Mouse (Mus musculus) hindbrain, embryonic 12.5 days (tissue): ENCODE results near the gene Echdc2. TPM values are rescaled to one million over a fixed set of nuclear protein-coding genes. Genes with fewer than 3 reads are reported as not detected.
A peak's percentile ranks its signal among the peaks of the same experiment; 100 is the strongest.
"Not testable (repeated sequence)": the region's sequence is repeated elsewhere in the genome, so short reads cannot be mapped to it uniquely, and the experiment has no call there.

Experiments
- ATAC-seq: fragments of 200-750 bp; cut with Nextera tagmentation; 2 replicates; pipeline ENCODE4 v1.8.0; 2017; ENCODE audit warnings: moderate TSS enrichment; ENCODE audit not compliant: low FRiP score
- H3K27ac ChIP-seq: fragments of 300-500 bp; sonication (generic); 2 replicates; pipeline ENCODE4 v1.5.1; 2016; ENCODE audit warnings: mild to moderate bottlenecking
- H3K27me3 ChIP-seq: fragments of 300-500 bp; sonication (generic); 2 replicates; pipeline ENCODE4 v1.6.1; 2016; ENCODE audit warnings: mild to moderate bottlenecking
- H3K36me3 ChIP-seq: fragments of 300-500 bp; sonication (generic); 2 replicates; pipeline ENCODE4 v1.6.1; 2016; ENCODE audit warnings: mild to moderate bottlenecking
- H3K4me1 ChIP-seq: fragments of 300-500 bp; sonication (generic); 2 replicates; pipeline ENCODE4 v1.6.1; 2016
- H3K4me2 ChIP-seq: fragments of 300-500 bp; sonication (generic); replicated peaks from 2 replicates; pipeline ENCODE4 v1.6.1; 2016; ENCODE audit warnings: mild to moderate bottlenecking
- H3K4me3 ChIP-seq: fragments of 300-500 bp; sonication (generic); 2 replicates; pipeline ENCODE4 v1.5.1; 2016; ENCODE audit warnings: mild to moderate bottlenecking
- H3K9ac ChIP-seq: fragments of 300-500 bp; sonication (generic); 2 replicates; pipeline ENCODE4 v1.6.1; 2016; ENCODE audit warnings: mild to moderate bottlenecking, moderate library complexity
- H3K9me3 ChIP-seq: fragments of 300-500 bp; sonication (generic); replicated peaks from 2 replicates; pipeline ENCODE4 v1.6.1; 2016; ENCODE audit warnings: mild to moderate bottlenecking
- WGBS: fragments of 180-500 bp; shearing (Covaris S2); methylation state at CpG from one replicate; pipeline ENCODE4 v1.1.7; 2016; 5-methylcytosine and 5-hydroxymethylcytosine counted together
- polyA plus RNA-seq: library from polyadenylated mRNA; unstranded; fragments of >200 nt; fragmentation: Nextera tagmentation; extraction: Ambion mirVana; gene quantifications from 2 replicates; pipeline ENCODE4 v1.2.1, GENCODE M21; 2016

Gene Echdc2
- 17.0 and 18.8 TPM in 2 replicates for polyA plus RNA-seq

- Histone ChIP-seq H3K27me3 (peaks cover 12% of the 10 kb centered on the region; the same call in 1 of the 2 replicates), H3K4me1 (0 out of 2 replicates have a peak, but pooled peaks cover 9% of the 10 kb centered on the region), H3K4me3 (peak within 1 kb of the TSS; percentile 52), H3K27ac (no peak within 1 kb of the TSS), H3K9me3 (no peaks in the 10 kb centered on the region), H3K4me2 (peak within 1 kb of the TSS; percentile 97), H3K36me3 (no peaks in the 10 kb centered on the region), H3K9ac (peak within 1 kb of the TSS; percentile 71)
- 2% methylated on average over 40 of the region's 43 CpGs for WGBS
- no peak for ATAC-seq
Measured at GRCm38 (mm10) chr4:108165152-108165895, at the start of gene Echdc2. Gene Echdc2 (plus strand): TSS chr4:108165437.

DNA sequence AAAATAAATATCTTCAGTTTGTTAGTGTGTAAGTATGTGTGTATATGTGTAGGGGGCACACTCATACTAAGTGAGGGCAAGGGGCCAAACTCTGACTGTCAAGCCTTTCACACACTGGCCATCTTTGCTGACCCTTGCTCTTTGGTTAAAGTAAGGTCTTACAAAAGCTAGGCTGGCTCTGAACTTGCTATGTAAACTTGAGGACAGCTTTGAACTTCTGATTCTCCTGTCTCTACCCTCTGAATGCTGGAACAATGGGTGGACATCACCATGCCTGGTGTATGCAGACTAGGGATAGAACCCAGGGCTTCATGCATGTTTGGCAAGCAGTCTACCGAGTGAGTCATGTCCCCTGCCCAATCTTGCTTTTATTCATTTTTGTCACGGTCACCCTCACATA lies 48.8 kb upstream of the Echdc2 start:
- Histone ChIP-seq H3K4me1 (no peaks in the 10 kb centered on the region), H3K9me3 (no peaks in the 10 kb centered on the region), H3K27me3 (no peaks in the 10 kb centered on the region), H3K4me3 (no peak overlapping the region), H3K27ac (no peak overlapping the region), H3K36me3 (no peaks in the 10 kb centered on the region), H3K4me2 (no peak overlapping the region), H3K9ac (no peak overlapping the region)
- WGBS: 85% methylated on average over 2 of the region's 2 CpGs
- no peak for ATAC-seq

- Histone ChIP-seq H3K27ac (no peak overlapping the region), H3K9me3 (no peaks in the 10 kb centered on the region), H3K27me3 (no peaks in the 10 kb centered on the region), H3K4me1 (no peaks in the 10 kb centered on the region), H3K36me3 (no peaks in the 10 kb centered on the region), H3K9ac (no peak overlapping the region), H3K4me2 (no peak overlapping the region), H3K4me3 (no peak overlapping the region)
- no peak for ATAC-seq
- WGBS: 92% methylated on average over 8 of the region's 8 CpGs
Measured at GRCm38 (mm10) chr4:108117488-108117887, 47.7 kb upstream of the Echdc2 start.

DNA sequence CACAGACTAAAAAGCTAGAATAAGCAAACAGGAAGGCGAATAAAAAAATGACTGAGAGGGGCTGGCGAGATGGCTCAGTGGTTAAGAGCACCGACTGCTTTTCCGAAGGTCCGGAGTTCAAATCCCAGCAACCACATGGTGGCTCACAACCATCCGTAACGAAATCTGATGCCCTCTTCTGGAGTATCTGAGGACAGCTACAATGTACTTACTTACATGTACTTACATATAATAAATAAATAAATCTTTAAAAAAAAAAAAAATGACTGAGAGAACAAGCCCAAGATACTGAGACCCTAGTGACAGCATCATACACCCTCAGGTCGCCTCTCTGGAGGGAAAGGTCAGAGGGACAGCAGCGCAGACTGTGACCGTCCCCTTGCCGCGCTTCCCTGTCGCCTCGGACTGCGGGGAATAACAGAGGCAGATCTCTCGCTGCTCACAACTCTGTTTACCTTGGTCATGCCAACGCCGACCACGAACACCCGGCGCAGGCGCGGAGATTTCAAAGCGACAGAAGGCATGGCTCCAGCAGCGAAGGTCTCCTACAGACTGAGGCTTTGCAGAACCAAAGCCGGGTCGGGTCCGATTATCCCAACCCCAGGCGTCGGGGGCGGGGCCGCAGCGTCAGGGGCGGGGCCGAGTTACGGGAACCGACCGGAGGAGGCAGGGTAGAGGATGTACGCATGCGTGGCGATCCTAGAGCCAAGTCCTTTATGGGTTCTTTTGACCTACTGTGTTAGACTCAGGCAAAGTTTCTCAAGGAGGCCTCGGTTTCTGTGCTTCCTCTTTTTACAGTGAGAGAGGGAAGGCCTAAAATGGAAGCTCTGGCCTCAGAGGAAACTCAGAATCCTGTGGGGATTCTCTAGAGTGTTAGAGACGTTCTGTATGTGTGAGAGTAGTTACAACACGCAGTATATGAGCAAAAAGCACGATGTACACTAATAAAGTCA lies 47.0 kb upstream of the Echdc2 start:
- Histone ChIP-seq H3K27ac (peak overlapping the region; percentile 68), H3K4me1 (no peaks in the 10 kb centered on the region)
- WGBS: 14% methylated on average over 45 of the region's 45 CpGs

GRCm38 (mm10) chr4:108124104-108124503 lies 41.1 kb upstream of the Echdc2 start:
- Histone ChIP-seq H3K4me2 (no peak overlapping the region), H3K4me1 (no peaks in the 10 kb centered on the region), H3K9me3 (no peaks in the 10 kb centered on the region), H3K27me3 (no peaks in the 10 kb centered on the region), H3K36me3 (no peaks in the 10 kb centered on the region), H3K9ac (no peak overlapping the region), H3K4me3 (no peak overlapping the region), H3K27ac (no peak overlapping the region)
- 100% methylated on average over 1 of the region's 1 CpGs for WGBS
- ATAC-seq: no peak

More for the DNA sequence above, 47.0 kb upstream of the Echdc2 start:
- Histone ChIP-seq H3K4me3 (peak overlapping the region; percentile 65), H3K9me3 (no peaks in the 10 kb centered on the region), H3K9ac (peak overlapping the region; percentile 71), H3K27me3 (no peaks in the 10 kb centered on the region), H3K36me3 (no peaks in the 10 kb centered on the region), H3K4me2 (peak overlapping the region; percentile 60)
- ATAC-seq: peak; percentile 90

DNA sequence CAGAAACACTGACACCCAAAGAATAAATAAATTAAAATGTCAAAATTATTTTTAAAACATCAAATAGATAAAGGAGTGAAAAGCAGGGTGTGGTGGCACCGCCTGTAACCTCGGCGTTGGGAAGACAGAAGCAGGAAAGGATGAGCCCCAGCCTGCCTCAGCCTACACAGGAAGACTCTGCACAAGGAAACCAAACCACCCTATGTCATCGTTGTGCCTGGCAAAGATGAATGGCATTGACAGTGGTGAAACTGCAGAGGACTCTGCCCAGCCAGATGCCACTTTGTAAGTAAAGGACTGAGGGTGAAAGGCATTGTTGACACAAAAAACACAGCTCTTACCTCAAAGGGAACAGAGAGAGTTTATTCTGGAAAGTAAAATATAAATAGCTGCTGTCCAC lies 39.0 kb upstream of the Echdc2 start:
- Histone ChIP-seq H3K4me1 (no peaks in the 10 kb centered on the region), H3K4me2 (no peak overlapping the region), H3K9me3 (0 out of 2 replicates have a peak, but pooled peaks cover 5% of the 10 kb centered on the region), H3K27ac (no peak overlapping the region), H3K9ac (no peak overlapping the region), H3K4me3 (no peak overlapping the region), H3K27me3 (no peaks in the 10 kb centered on the region), H3K36me3 (no peaks in the 10 kb centered on the region)
- WGBS: 89% methylated on average over 4 of the region's 4 CpGs
- no peak for ATAC-seq

- no peaks in the 10 kb centered on the region for H3K36me3 ChIP-seq
- no peaks in the 10 kb centered on the region for H3K27me3 ChIP-seq
- H3K4me1 ChIP-seq: no peaks in the 10 kb centered on the region
- H3K9me3 ChIP-seq: 0 out of 2 replicates have a peak, but pooled peaks cover 5% of the 10 kb centered on the region
- H3K4me2 ChIP-seq: no peak overlapping the region
- H3K27ac ChIP-seq: no peak overlapping the region
- no peak overlapping the region for H3K4me3 ChIP-seq
- no peak overlapping the region for H3K9ac ChIP-seq
- WGBS: 84% methylated on average over 5 of the region's 5 CpGs
- ATAC-seq: no peak
Measured at GRCm38 (mm10) chr4:108127516-108127915, 37.7 kb upstream of the Echdc2 start.

DNA sequence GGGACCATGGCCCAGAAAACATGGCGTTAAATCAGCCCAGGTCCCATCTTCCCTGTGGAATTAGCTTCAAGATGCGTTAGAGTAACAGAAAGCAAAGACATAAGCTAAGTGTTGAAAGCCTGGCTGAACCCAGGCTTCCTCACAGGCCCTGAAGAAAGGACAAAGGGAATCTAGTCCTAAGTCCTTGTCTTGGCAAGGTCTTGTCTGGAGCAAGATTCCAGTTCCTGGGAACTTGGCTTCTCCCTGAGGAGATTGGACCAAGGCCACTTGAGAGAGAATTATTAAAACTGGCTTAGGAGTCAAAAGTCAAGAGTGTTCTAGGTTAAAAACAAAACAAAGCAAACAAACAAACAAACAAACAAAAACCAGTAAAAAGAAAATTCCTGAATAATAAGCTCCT lies 36.9 kb upstream of the Echdc2 start:
- Histone ChIP-seq H3K27ac (no peak overlapping the region), H3K9me3 (0 out of 2 replicates have a peak, but pooled peaks cover 5% of the 10 kb centered on the region), H3K4me2 (no peak overlapping the region), H3K27me3 (no peaks in the 10 kb centered on the region), H3K4me1 (no peaks in the 10 kb centered on the region), H3K4me3 (no peak overlapping the region), H3K9ac (no peak overlapping the region), H3K36me3 (no peaks in the 10 kb centered on the region)
- ATAC-seq: no peak
- 88% methylated on average over 2 of the region's 2 CpGs for WGBS

DNA sequence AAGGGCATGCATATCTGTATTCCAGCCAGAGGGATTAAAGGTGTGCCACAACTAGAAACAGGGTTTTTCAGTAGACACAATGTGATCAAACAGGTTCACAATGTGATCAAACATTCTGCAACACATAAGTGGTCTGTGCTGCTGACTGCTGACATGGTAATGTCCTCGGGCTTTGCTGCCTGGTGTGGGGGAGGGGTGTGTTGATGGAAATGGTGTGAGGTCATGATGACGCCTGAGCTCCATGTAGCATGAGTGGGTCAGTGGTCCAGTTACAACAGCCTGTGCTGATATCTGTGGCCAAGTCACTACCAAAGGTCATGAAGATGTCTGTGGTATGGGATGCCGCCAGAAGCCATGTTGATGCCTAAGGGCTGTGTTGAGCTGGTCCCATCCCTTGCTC lies 34.8 kb upstream of the Echdc2 start:
- no peaks in the 10 kb centered on the region for H3K4me1 ChIP-seq
- WGBS: 91% methylated on average over 3 of the region's 3 CpGs
- no peak overlapping the region for H3K9ac ChIP-seq
- no peak overlapping the region for H3K4me3 ChIP-seq
- no peak overlapping the region for H3K4me2 ChIP-seq
- no peaks in the 10 kb centered on the region for H3K27me3 ChIP-seq
- no peaks in the 10 kb centered on the region for H3K36me3 ChIP-seq
- no peak overlapping the region for H3K27ac ChIP-seq
- H3K9me3 ChIP-seq: 0 out of 2 replicates have a peak, but pooled peaks cover 5% of the 10 kb centered on the region
- no peak for ATAC-seq

GRCm38 (mm10) chr4:108136938-108137337 lies 28.3 kb upstream of the Echdc2 start:
- H3K9ac ChIP-seq: no peak overlapping the region
- H3K4me3 ChIP-seq: no peak overlapping the region
- H3K27ac ChIP-seq: no peak overlapping the region
- no peaks in the 10 kb centered on the region for H3K36me3 ChIP-seq
- H3K4me1 ChIP-seq: no peaks in the 10 kb centered on the region
- ATAC-seq: no peak
- 92% methylated on average over 5 of the region's 5 CpGs for WGBS
- H3K27me3 ChIP-seq: no peaks in the 10 kb centered on the region
- no peak overlapping the region for H3K4me2 ChIP-seq
- no peaks in the 10 kb centered on the region for H3K9me3 ChIP-seq

DNA sequence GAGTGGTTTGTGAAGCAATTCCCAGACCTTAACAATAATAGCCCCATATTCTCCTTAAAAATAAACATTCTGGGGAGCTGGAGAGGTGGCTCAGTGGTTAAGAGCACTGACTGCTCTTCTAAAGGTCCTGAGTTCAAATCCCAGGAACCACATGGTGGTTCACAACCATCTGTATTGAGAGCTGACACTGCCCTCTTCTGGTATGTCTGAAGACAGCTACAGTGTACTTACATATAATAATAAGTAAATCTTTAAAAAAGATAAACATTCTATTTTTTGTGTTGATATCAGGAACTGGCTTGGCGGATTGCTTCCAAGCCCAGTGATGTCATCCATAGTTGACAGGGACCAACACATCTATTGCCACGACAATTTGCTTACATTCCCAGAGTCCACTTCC lies 22.1 kb upstream of the Echdc2 start:
- H3K4me1 ChIP-seq, H3K36me3 ChIP-seq, H3K9me3 ChIP-seq, ATAC-seq, H3K9ac ChIP-seq, H3K27me3 ChIP-seq, H3K27ac ChIP-seq, H3K4me2 ChIP-seq, H3K4me3 ChIP-seq: not testable (repeated sequence)
- 95% methylated on average over 2 of the region's 2 CpGs for WGBS

GRCm38 (mm10) chr4:108143778-108144177 lies 21.5 kb upstream of the Echdc2 start:
- Histone ChIP-seq H3K4me2 (no peak overlapping the region), H3K36me3 (no peaks in the 10 kb centered on the region), H3K9ac (no peak overlapping the region), H3K4me3 (no peak overlapping the region), H3K27me3 (no peaks in the 10 kb centered on the region), H3K4me1 (no peaks in the 10 kb centered on the region), H3K27ac (no peak overlapping the region), H3K9me3 (0 out of 2 replicates have a peak, but pooled peaks cover 4% of the 10 kb centered on the region)
- no peak for ATAC-seq
